Mouse (Mus musculus) CH12.LX (cell line): ENCODE measurements around the gene Nmur1. TPM values are rescaled to one million over a fixed set of nuclear protein-coding genes. Genes with fewer than 3 reads are reported as not detected.

Experiments
- DNase-seq: peaks from one replicate; pipeline ENCODE4 v3.0.0-alpha.2; 2013; ENCODE audit errors: extremely low read depth
- H3K27ac ChIP-seq: 2 replicates; pipeline ENCODE4 v1.5.1; 2012; ENCODE audit warnings: low read depth, mild to moderate bottlenecking, control low read depth, moderate library complexity; ENCODE audit not compliant: insufficient read depth
- H3K27me3 ChIP-seq: replicated peaks from 2 replicates; pipeline ENCODE3; 2012; ENCODE audit warnings: inconsistent platforms
- H3K36me3 ChIP-seq, 2 experiments: replicated peaks in 1 of 2; 2 replicates each; pipeline versions ENCODE3 to v1.6.1; 2012; ENCODE audit warnings: inconsistent platforms in 1 of 2, low read length in 1 of 2, mild to moderate bottlenecking in 1 of 2, mixed read lengths in 1 of 2, moderate library complexity in 1 of 2; ENCODE audit not compliant: control insufficient read depth in 1 of 2, insufficient read depth in 1 of 2
- H3K4me1 ChIP-seq, 2 experiments: 2 replicates each; pipeline ENCODE4 v1.6.1; 2012; ENCODE audit warnings: inconsistent platforms in 1 of 2, moderate library complexity in 1 of 2; ENCODE audit not compliant: insufficient read depth in 2 of 2, control insufficient read depth in 1 of 2
- H3K4me2 ChIP-seq: 2 replicates; pipeline ENCODE4 v1.6.1; 2012; ENCODE audit warnings: low read depth, mild to moderate bottlenecking, control low read depth; ENCODE audit not compliant: poor library complexity, insufficient read depth, severe bottlenecking
- H3K4me3 ChIP-seq, 3 experiments: fragments of 150-350 bp in 1 of 3; sonication (generic) in 1 of 3; replicated peaks in 1 of 3; 2 replicates each; pipeline versions ENCODE3 to v1.5.1; 2011 to 2012; ENCODE audit warnings: low read depth in 2 of 3, low read length in 2 of 3, mild to moderate bottlenecking in 2 of 3, moderate library complexity in 2 of 3, control low read depth in 1 of 3, improper control_type of control experiment in 1 of 3, inconsistent platforms in 1 of 3, mixed read lengths in 1 of 3; ENCODE audit not compliant: poor library complexity in 1 of 3
- H3K79me2 ChIP-seq: replicated peaks from 2 replicates; pipeline ENCODE4 v1.6.1; 2012; ENCODE audit warnings: mild to moderate bottlenecking, moderate library complexity; ENCODE audit not compliant: control insufficient read depth, poor library complexity, insufficient read depth, severe bottlenecking; ENCODE audit errors: extremely low read depth
- H3K9ac ChIP-seq: 2 replicates; pipeline ENCODE4 v1.6.1; 2012; ENCODE audit warnings: low read depth, mild to moderate bottlenecking, control low read depth, moderate library complexity; ENCODE audit not compliant: insufficient read depth
- H3K9me3 ChIP-seq: replicated peaks from 2 replicates; pipeline ENCODE3; 2012; ENCODE audit warnings: low read length, inconsistent platforms, mixed read lengths
- CTCF ChIP-seq, 2 experiments: IDR thresholded peaks in 1 of 2; conservative IDR thresholded peaks in 1 of 2; 2 replicates each; pipeline ENCODE4 v1.5.1; 2011 to 2012; ENCODE audit warnings: low read depth in 2 of 2, low read length in 2 of 2, improper control_type of control experiment in 1 of 2, inconsistent platforms in 1 of 2, mild to moderate bottlenecking in 1 of 2, moderate library complexity in 1 of 2
- ELF1 ChIP-seq: IDR thresholded peaks from 2 replicates; pipeline ENCODE4 v1.6.1; 2014; ENCODE audit warnings: low read depth, mild to moderate bottlenecking, inconsistent platforms, low read length, improper control_type of control experiment
- EP300 ChIP-seq: IDR thresholded peaks from 2 replicates; pipeline ENCODE4 v1.6.1; 2011; ENCODE audit warnings: low read length, improper control_type of control experiment
- ETS1 ChIP-seq: conservative IDR thresholded peaks from 2 replicates; pipeline ENCODE4 v1.6.1; 2012; ENCODE audit warnings: low read depth, mild to moderate bottlenecking, inconsistent platforms, low read length, improper control_type of control experiment, moderate library complexity
- HCFC1 ChIP-seq: IDR thresholded peaks from 2 replicates; pipeline ENCODE4 v1.6.1; 2012; ENCODE audit warnings: low read depth, mild to moderate bottlenecking, inconsistent platforms, low read length, improper control_type of control experiment
- IRF4 ChIP-seq: IDR thresholded peaks from 2 replicates; pipeline ENCODE4 v1.6.1; 2014; ENCODE audit warnings: low read depth, mild to moderate bottlenecking, inconsistent platforms, low read length, improper control_type of control experiment
- JUND ChIP-seq: conservative IDR thresholded peaks from 2 replicates; pipeline ENCODE4 v1.6.1; 2011; ENCODE audit warnings: low read depth, low read length, improper control_type of control experiment
- KAT2A ChIP-seq: IDR thresholded peaks from 2 replicates; pipeline ENCODE4 v1.6.1; 2012; ENCODE audit warnings: low read length, improper control_type of control experiment, inconsistent platforms; ENCODE audit not compliant: insufficient replicate concordance
- MAX ChIP-seq: IDR thresholded peaks from 2 replicates; pipeline ENCODE4 v1.6.1; 2011; ENCODE audit warnings: low read length, improper control_type of control experiment
- MEF2A ChIP-seq: IDR thresholded peaks from 2 replicates; pipeline ENCODE4 v1.6.1; 2014; ENCODE audit warnings: low read depth, mild to moderate bottlenecking, inconsistent platforms, low read length, improper control_type of control experiment, borderline replicate concordance
- MYC ChIP-seq: IDR thresholded peaks from 2 replicates; pipeline ENCODE4 v1.6.1; 2011; ENCODE audit warnings: low read depth, mild to moderate bottlenecking, improper control_type of control experiment, low read length
- NELFE ChIP-seq: IDR thresholded peaks from 2 replicates; pipeline ENCODE4 v1.6.1; 2011; ENCODE audit warnings: low read depth, low read length, improper control_type of control experiment
- POLR2A ChIP-seq: IDR thresholded peaks from 2 replicates; pipeline ENCODE4 v1.6.1; 2011; ENCODE audit warnings: low read depth, mild to moderate bottlenecking, improper control_type of control experiment, low read length
- RAD21 ChIP-seq: IDR thresholded peaks from 2 replicates; pipeline ENCODE4 v1.6.1; 2011; ENCODE audit warnings: low read depth, mild to moderate bottlenecking, low read length, improper control_type of control experiment, moderate library complexity
- SIN3A ChIP-seq: IDR thresholded peaks from 2 replicates; pipeline ENCODE4 v1.6.1; 2012; ENCODE audit warnings: low read length, improper control_type of control experiment, inconsistent platforms
- SMC3 ChIP-seq: IDR thresholded peaks from 2 replicates; pipeline ENCODE4 v1.6.1; 2011; ENCODE audit warnings: low read depth, low read length, improper control_type of control experiment
- TBP ChIP-seq: conservative IDR thresholded peaks from 2 replicates; pipeline ENCODE4 v1.6.1; 2011; ENCODE audit warnings: low read depth, low read length, improper control_type of control experiment
- TCF12 ChIP-seq: IDR thresholded peaks from 2 replicates; pipeline ENCODE4 v1.6.1; 2014; ENCODE audit warnings: low read depth, mild to moderate bottlenecking, inconsistent platforms, low read length, improper control_type of control experiment
- UBTF ChIP-seq: IDR thresholded peaks from 2 replicates; pipeline ENCODE4 v1.6.1; 2012; ENCODE audit warnings: low read depth, mild to moderate bottlenecking, inconsistent platforms, low read length, improper control_type of control experiment, moderate library complexity
- ZMIZ1 ChIP-seq: IDR thresholded peaks from 2 replicates; pipeline ENCODE4 v1.6.1; 2012; ENCODE audit warnings: low read depth, mild to moderate bottlenecking, inconsistent platforms, low read length, improper control_type of control experiment
- dilution Hi-C: fragments of 300-500 bp; cut with MboI; formaldehyde crosslinking; loops from 2 replicates; pipeline ENCODE4 v1.14.3; 2020; ENCODE audit warnings: low sequenced_read_pairs; ENCODE audit not compliant: extremely low pct_unique_long_range_greater_than_20kb, extremely low pct_ligation_motif_present
- in situ Hi-C: fragments of 300-500 bp; cut with MboI; formaldehyde crosslinking; loops from 3 replicates; pipeline ENCODE4 v1.14.3; 2019; ENCODE audit warnings: low sequenced_read_pairs, low pct_ligation_motif_present, low pct_unique_long_range_greater_than_20kb, mixed read lengths
- polyA plus RNA-seq: library from polyadenylated mRNA; unstranded; fragments of >175 nt; gene quantifications from 2 replicates; pipeline ENCODE4 v1.2.1, GENCODE M21; 2012; ENCODE audit warnings: low read depth; ENCODE audit not compliant: insufficient read length
- total RNA-seq, 2 experiments: library from RNA; depleted of rRNA; stranded (reverse); fragments of 300-350 nt in 1 of 2; fragments of >200 nt in 1 of 2; gene quantifications; 2 replicates each; pipeline ENCODE4 v1.2.3; 2012 to 2014

Gene Nmur1
- total and polyA plus RNA-seq, 3 experiments: 0.16 TPM; not detected in 2

DNA sequence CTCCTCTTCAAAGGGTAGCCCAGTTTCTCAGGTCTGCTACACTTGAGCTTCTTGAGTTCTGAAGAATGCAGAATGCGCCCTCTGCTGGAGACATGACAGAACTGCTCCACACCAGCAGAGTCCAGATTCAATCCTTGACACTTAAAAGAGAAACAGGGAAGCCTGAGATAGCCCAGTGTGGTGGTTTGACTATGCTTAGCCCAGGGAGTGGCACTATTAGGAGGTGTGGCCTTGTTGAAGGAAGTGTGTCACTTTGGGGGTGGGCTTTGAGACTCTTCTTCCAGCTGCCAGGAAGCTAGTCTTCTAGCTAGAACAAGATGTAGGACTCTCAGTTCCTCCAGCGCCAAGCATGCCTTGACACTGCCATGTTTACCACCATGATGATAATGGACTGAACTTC lies 4.0 kb upstream of the Nmur1 start:
- no peak overlapping the region for H3K9ac ChIP-seq
- H3K27me3 ChIP-seq: no peaks in the 10 kb centered on the region
- peak; percentile 56 for TF ChIP-seq MAX
- TF ChIP-seq MEF2A: no peak
- TF ChIP-seq SIN3A: peak; percentile 59; the same call in 1 of the 2 replicates
- TF ChIP-seq JUND: no peak
- no peak for TF ChIP-seq KAT2A
- TF ChIP-seq CTCF (conservative IDR thresholded peaks at IDR 0.05 in 1 of 2, IDR thresholded peaks at IDR 0.05 in 1 of 2; ENCODE audit: low read depth in 2 of 2, low read length in 2 of 2): peak; percentile 91 to 92
- TF ChIP-seq TBP: peak; percentile 59; the same call in 1 of the 2 replicates
- TF ChIP-seq MYC: 0 out of 2 replicates have a peak, but pooled peaks have one; percentile 66
- 0 out of 2 replicates have a peak, but pooled peaks have one; percentile 40 for TF ChIP-seq ZMIZ1
- peak; percentile 71 for TF ChIP-seq IRF4
- peak; percentile 83 for TF ChIP-seq RAD21
- peak; percentile 53 for TF ChIP-seq POLR2A
- peak; percentile 73; the same call in 1 of the 2 replicates for TF ChIP-seq ELF1
- no peak; the same call in 1 of the 2 replicates for TF ChIP-seq EP300
- TF ChIP-seq ETS1: 0 out of 2 replicates have a peak, but pooled peaks have one; percentile 8
- TF ChIP-seq SMC3: peak; percentile 77
- peak; percentile 62; the same call in 1 of the 2 replicates for TF ChIP-seq NELFE
- 0 out of 2 replicates have a peak, but pooled peaks have one; percentile 45 for TF ChIP-seq TCF12
- TF ChIP-seq HCFC1: peak; percentile 46; the same call in 1 of the 2 replicates
- TF ChIP-seq UBTF: no peak
- no peaks in the 10 kb centered on the region for H3K9me3 ChIP-seq
- no peak overlapping the region for H3K4me2 ChIP-seq
- in situ Hi-C loops (loop anchor here (25.0 kb wide), 1 partner anchor 607 kb away; no protein-coding TSS in a partner anchor), dilution Hi-C loops (no loop called here)
- H3K36me3 ChIP-seq: peaks cover 0 to 2% of the 10 kb centered on the region in 2 experiments
- peak overlapping the region in 2 of 3 experiments; percentile 11 to 54 for H3K4me3 ChIP-seq
- H3K79me2 ChIP-seq: no peaks in the 10 kb centered on the region; the same call in 1 of the 2 replicates
- no peak overlapping the region for H3K27ac ChIP-seq
- DNase-seq: peak; percentile 97
- H3K4me1 ChIP-seq: peaks cover 8 to 38% of the 10 kb centered on the region in 2 experiments

- Histone ChIP-seq H3K9ac (no peak overlapping the region), H3K4me1 (peaks cover 3 to 15% of the 10 kb centered on the region in 2 experiments; a peak in 3 of 4 replicates)
- dilution Hi-C loops: no loop called here
These were observed 1.0 kb downstream of the Nmur1 start for GRCm38 (mm10) chr1:86424835-86425547.

More at GRCm38 (mm10) chr1:86424835-86425547, 1.0 kb downstream of the Nmur1 start:
- no peaks in the 10 kb centered on the region for H3K27me3 ChIP-seq
- no peak overlapping the region for H3K4me2 ChIP-seq
- H3K79me2 ChIP-seq: no peaks in the 10 kb centered on the region
- H3K27ac ChIP-seq: no peak overlapping the region
- no peaks in the 10 kb centered on the region for H3K36me3 ChIP-seq
- H3K9me3 ChIP-seq: no peaks in the 10 kb centered on the region
- in situ Hi-C loops: loop anchor here (25.0 kb wide), 1 partner anchor 612 kb away; no protein-coding TSS in a partner anchor
- TF ChIP-seq MAX (no peak), SIN3A (no peak)
- TF ChIP-seq, all 38 proteins: peak for 0
- no peak for DNase-seq
- H3K4me3 ChIP-seq: no peak overlapping the region
